Mouse (Mus musculus): Measurements from ENCODE around the gene Asb6. TPM values are rescaled to one million over a fixed set of nuclear protein-coding genes. Genes with fewer than 3 reads are reported as not detected.

Asb6 gene
- total RNA-seq, 2 experiments from 2014 or later, result 35.1 to 40.1 TPM

Other genes with a start within 250 kb of the Asb6 start
- 10 to 100 TPM in 1 of 2 experiments, 1 to 10 TPM in 1; 3.0 to 10.3 TPM for gene Cstad, start 235.3 kb downstream of the Asb6 start, total RNA-seq (2021)
- 1 to 10 TPM; 4.0 to 5.5 TPM for gene 1700001O22Rik, start 26.7 kb downstream of the Asb6 start, total RNA-seq (2021)
- gene Ntmt1, start 22.5 kb downstream of the Asb6 start, total RNA-seq (2021), result 10 to 100 TPM; 34.8 to 35.2 TPM
- gene Prrx2, start 4.6 kb upstream of the Asb6 start, total RNA-seq (2021), result 1 to 10 TPM; 1.7 to 3.3 TPM
- gene Ptges, start 99.5 kb upstream of the Asb6 start, total RNA-seq (2021), result 1 to 10 TPM; 2.7 to 4.2 TPM
- gene Tor1b, start 122.6 kb upstream of the Asb6 start, total RNA-seq (2021), result 10 to 100 TPM; 37.4 to 39.6 TPM
- 10 to 100 TPM; 47.5 to 48.8 TPM for gene Tor1a, start 137.6 kb upstream of the Asb6 start, total RNA-seq (2021)
- gene BC005624, start 151.9 kb upstream of the Asb6 start, total RNA-seq (2021), result 10 to 100 TPM; 60.0 to 61.7 TPM
- gene Usp20, start 151.9 kb upstream of the Asb6 start, total RNA-seq (2021), result 10 to 100 TPM; 82.8 to 89.9 TPM

Measured in layer of hippocampus, postnatal 25 days (tissue).